Mouse (Mus musculus): ENCODE data around the gene Xirp2. TPM values are rescaled to one million over a fixed set of nuclear protein-coding genes. Genes with fewer than 3 reads are reported as not detected.

Xirp2 gene
- total RNA-seq, 1 experiment: 0.13 TPM

GRCm38 (mm10) chr2:67541957-67542696, 96.3 kb downstream of the Xirp2 start:
- no peak for TF ChIP-seq ZC3H11A (IDR thresholded peaks at IDR 0.05; ENCODE audit: borderline replicate concordance, low read depth, low read length)
- TF ChIP-seq HCFC1 (IDR thresholded peaks at IDR 0.05; ENCODE audit: borderline replicate concordance, insufficient read depth, low read length): no peak
- Histone ChIP-seq H3K4me3 (ENCODE audit: insufficient read depth in 1 of 2, low read depth in 1 of 2, low read length in 2 of 2, poor library complexity in 1 of 2, severe bottlenecking in 1 of 2) (no peak overlapping the region), H3K27ac (ENCODE audit: insufficient read depth, low read depth, low read length, poor library complexity, severe bottlenecking) (no peak overlapping the region), H3K36me3 (ENCODE audit: control insufficient read depth, insufficient read depth, low read length, poor library complexity, severe bottlenecking) (no peaks in the 10 kb centered on the region), H3K9me3 (ENCODE audit: control insufficient read depth, insufficient read depth, low read depth, low read length) (no peaks in the 10 kb centered on the region), H3K9ac (ENCODE audit: insufficient read depth, low read depth, low read length, poor library complexity, severe bottlenecking) (no peak overlapping the region), H3K4me1 (ENCODE audit: control insufficient read depth in 2 of 2, insufficient read depth in 2 of 2, low read length in 2 of 2, poor library complexity in 1 of 2) (no peaks in the 10 kb centered on the region)
- in situ Hi-C loops (cut with MboI; ENCODE audit: low sequenced_read_pairs in 2 of 2, unreplicated experiment in 2 of 2): no loop called here
- DNase-seq (ENCODE audit: low read depth, low spot score): no peak

DNA sequence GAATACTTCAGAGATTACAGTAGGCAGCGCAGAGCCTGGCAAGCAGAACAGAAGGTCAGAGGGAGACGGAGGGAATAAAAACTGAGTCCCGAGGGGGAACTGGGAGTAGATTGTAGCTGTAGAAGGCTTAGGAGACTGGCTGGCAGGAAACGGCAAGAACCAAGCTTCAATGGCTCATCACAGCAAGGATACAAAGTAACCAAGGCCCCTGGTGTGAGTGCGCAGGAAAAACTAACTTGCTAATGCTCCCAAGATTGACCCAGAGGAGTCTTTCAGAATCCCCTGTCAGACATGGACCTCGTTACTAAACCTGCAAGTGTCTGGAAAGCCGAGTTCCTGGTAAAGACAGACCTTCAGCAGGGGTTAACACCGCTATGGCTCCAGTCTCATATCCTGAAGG, 98.6 kb downstream of the Xirp2 start:
- Histone ChIP-seq H3K4me1 (ENCODE audit: control insufficient read depth in 2 of 2, insufficient read depth in 2 of 2, low read length in 2 of 2, poor library complexity in 1 of 2) (no peaks in the 10 kb centered on the region), H3K27ac (ENCODE audit: insufficient read depth, low read depth, low read length, poor library complexity, severe bottlenecking) (no peak overlapping the region), H3K4me3 (ENCODE audit: insufficient read depth in 1 of 2, low read depth in 1 of 2, low read length in 2 of 2, poor library complexity in 1 of 2, severe bottlenecking in 1 of 2) (no peak overlapping the region), H3K9me3 (ENCODE audit: control insufficient read depth, insufficient read depth, low read depth, low read length) (no peaks in the 10 kb centered on the region), H3K36me3 (ENCODE audit: control insufficient read depth, insufficient read depth, low read length, poor library complexity, severe bottlenecking) (no peaks in the 10 kb centered on the region), H3K9ac (ENCODE audit: insufficient read depth, low read depth, low read length, poor library complexity, severe bottlenecking) (no peak overlapping the region)
- DNase-seq (ENCODE audit: low read depth, low spot score): no peak
- in situ Hi-C loops (cut with MboI; ENCODE audit: low sequenced_read_pairs in 2 of 2, unreplicated experiment in 2 of 2): no loop called here
- no peak for TF ChIP-seq CHD2 (IDR thresholded peaks at IDR 0.05; ENCODE audit: low read depth, low read length)
- no peak for TF ChIP-seq HCFC1 (IDR thresholded peaks at IDR 0.05; ENCODE audit: borderline replicate concordance, insufficient read depth, low read length)
- no peak for TF ChIP-seq MAFK (IDR thresholded peaks at IDR 0.05; ENCODE audit: insufficient read depth, low read depth, low read length)
- no peak for TF ChIP-seq ZNF384 (IDR thresholded peaks at IDR 0.05; ENCODE audit: low read depth, low read length)
- no peak for TF ChIP-seq ZC3H11A (IDR thresholded peaks at IDR 0.05; ENCODE audit: borderline replicate concordance, low read depth, low read length)

- Histone ChIP-seq H3K27ac (ENCODE audit: insufficient read depth, low read depth, low read length, poor library complexity, severe bottlenecking) (no peak overlapping the region), H3K36me3 (ENCODE audit: control insufficient read depth, insufficient read depth, low read length, poor library complexity, severe bottlenecking) (no peaks in the 10 kb centered on the region)
- peak; percentile 22 for DNase-seq (ENCODE audit: low read depth, low spot score)
These were observed 119.2 kb downstream of the Xirp2 start for GRCm38 (mm10) chr2:67564851-67565479.

DNA sequence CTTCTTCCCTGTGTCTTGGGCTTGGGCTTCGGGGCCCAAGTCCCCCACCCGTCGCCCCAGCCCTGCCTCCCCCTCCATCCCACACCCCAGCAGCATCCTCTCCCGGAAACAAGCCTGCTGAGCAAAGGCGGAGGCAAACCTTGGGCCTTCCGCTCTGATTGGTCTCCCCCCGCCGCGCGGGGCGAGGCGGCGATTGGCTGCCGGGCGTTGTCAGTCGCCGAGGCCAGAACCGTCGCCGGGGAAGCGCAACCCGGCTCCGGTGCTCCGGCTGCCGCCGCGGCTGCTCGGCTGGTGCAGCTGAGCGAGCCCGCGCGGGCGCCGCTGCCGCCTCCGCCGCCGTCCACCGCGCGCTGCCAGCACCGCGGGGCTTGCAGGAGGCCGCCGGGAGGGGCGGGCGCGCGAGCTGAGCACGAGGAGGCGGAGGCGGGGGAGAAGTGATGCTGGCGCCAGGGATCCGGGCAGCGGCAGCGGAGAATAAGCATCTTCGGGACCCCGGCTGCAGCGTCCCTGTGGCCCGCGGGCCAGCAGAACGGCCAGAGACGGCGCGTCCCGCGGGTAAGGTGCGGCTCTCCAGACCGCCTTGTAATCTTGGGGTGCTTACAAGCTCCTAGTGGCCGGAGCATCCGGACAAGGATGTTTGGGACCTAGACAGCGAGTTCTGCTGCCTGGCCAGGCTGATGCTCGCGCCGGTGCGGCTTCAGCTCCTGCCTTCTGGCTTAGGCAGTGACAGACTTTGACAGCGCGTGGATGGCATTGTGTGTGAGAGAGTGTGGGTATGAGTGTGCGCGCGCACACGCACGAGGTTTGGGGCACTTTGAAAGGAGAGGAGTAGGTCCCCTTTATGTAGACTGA, 119.9 kb downstream of the Xirp2 start, which contains the start of gene B3galt1:
Gene B3galt1 (plus strand): TSS at position 392 of the 852 bp plus-strand sequence.
- peaks cover 0 to 3% of the 10 kb centered on the region in 2 experiments; a peak in 1 of 4 replicates for H3K4me1 ChIP-seq (ENCODE audit: control insufficient read depth in 2 of 2, insufficient read depth in 2 of 2, low read length in 2 of 2, poor library complexity in 1 of 2)
- H3K9me3 ChIP-seq (ENCODE audit: control insufficient read depth, insufficient read depth, low read depth, low read length): no peaks in the 10 kb centered on the region
- peak within 1 kb of the TSS; percentile 48 for H3K9ac ChIP-seq (ENCODE audit: insufficient read depth, low read depth, low read length, poor library complexity, severe bottlenecking)
- no peak for TF ChIP-seq MAFK (IDR thresholded peaks at IDR 0.05; ENCODE audit: insufficient read depth, low read depth, low read length)
- TF ChIP-seq CHD2 (IDR thresholded peaks at IDR 0.05; ENCODE audit: low read depth, low read length): 0 out of 2 replicates have a peak, but pooled peaks have one; percentile 19
- peak; percentile 60 for DNase-seq (ENCODE audit: low read depth, low spot score)
- H3K36me3 ChIP-seq (ENCODE audit: control insufficient read depth, insufficient read depth, low read length, poor library complexity, severe bottlenecking): no peaks in the 10 kb centered on the region
- in situ Hi-C loops (cut with MboI; ENCODE audit: low sequenced_read_pairs in 2 of 2, unreplicated experiment in 2 of 2): no loop called here
- peak within 1 kb of the TSS; percentile 74 to 86 for H3K4me3 ChIP-seq (ENCODE audit: insufficient read depth in 1 of 2, low read depth in 1 of 2, low read length in 2 of 2, poor library complexity in 1 of 2, severe bottlenecking in 1 of 2)
- no peak within 1 kb of the TSS for H3K27ac ChIP-seq (ENCODE audit: insufficient read depth, low read depth, low read length, poor library complexity, severe bottlenecking)

More at GRCm38 (mm10) chr2:67564851-67565479, 119.2 kb downstream of the Xirp2 start:
- TF ChIP-seq ZNF384 (IDR thresholded peaks at IDR 0.05; ENCODE audit: low read depth, low read length) (no peak), ZC3H11A (IDR thresholded peaks at IDR 0.05; ENCODE audit: borderline replicate concordance, low read depth, low read length) (no peak), MAFK (IDR thresholded peaks at IDR 0.05; ENCODE audit: insufficient read depth, low read depth, low read length) (no peak), HCFC1 (IDR thresholded peaks at IDR 0.05; ENCODE audit: borderline replicate concordance, insufficient read depth, low read length) (no peak), CHD2 (IDR thresholded peaks at IDR 0.05; ENCODE audit: low read depth, low read length) (no peak)
- H3K9ac ChIP-seq (ENCODE audit: insufficient read depth, low read depth, low read length, poor library complexity, severe bottlenecking): peak overlapping the region; percentile 48; the same call in 1 of the 2 replicates
- in situ Hi-C loops (cut with MboI; ENCODE audit: low sequenced_read_pairs in 2 of 2, unreplicated experiment in 2 of 2): no loop called here
- no peaks in the 10 kb centered on the region for H3K9me3 ChIP-seq (ENCODE audit: control insufficient read depth, insufficient read depth, low read depth, low read length)
- H3K4me3 ChIP-seq (ENCODE audit: insufficient read depth in 1 of 2, low read depth in 1 of 2, low read length in 2 of 2, poor library complexity in 1 of 2, severe bottlenecking in 1 of 2): peak overlapping the region; percentile 74 to 86
- H3K4me1 ChIP-seq (ENCODE audit: control insufficient read depth in 2 of 2, insufficient read depth in 2 of 2, low read length in 2 of 2, poor library complexity in 1 of 2): peaks cover 0 to 3% of the 10 kb centered on the region in 2 experiments; a peak in 1 of 4 replicates
